Mouse (Mus musculus) cerebellum, adult 2 months (tissue): ENCODE data around the gene Klc1.

Source experiments
- CTCF ChIP-seq: fragments of 200-500 bp; IDR thresholded peaks from 2 replicates; pipeline ENCODE4 v1.5.1; 2011; ENCODE audit warnings: low read depth, mild to moderate bottlenecking, control low read depth, low read length, moderate library complexity, borderline replicate concordance; ENCODE audit not compliant: insufficient read depth
- POLR2A ChIP-seq: fragments of 200-500 bp; IDR thresholded peaks from 2 replicates; pipeline ENCODE4 v1.6.1; 2011; ENCODE audit warnings: low read length, control low read depth, borderline replicate concordance; ENCODE audit not compliant: insufficient read depth

DNA sequence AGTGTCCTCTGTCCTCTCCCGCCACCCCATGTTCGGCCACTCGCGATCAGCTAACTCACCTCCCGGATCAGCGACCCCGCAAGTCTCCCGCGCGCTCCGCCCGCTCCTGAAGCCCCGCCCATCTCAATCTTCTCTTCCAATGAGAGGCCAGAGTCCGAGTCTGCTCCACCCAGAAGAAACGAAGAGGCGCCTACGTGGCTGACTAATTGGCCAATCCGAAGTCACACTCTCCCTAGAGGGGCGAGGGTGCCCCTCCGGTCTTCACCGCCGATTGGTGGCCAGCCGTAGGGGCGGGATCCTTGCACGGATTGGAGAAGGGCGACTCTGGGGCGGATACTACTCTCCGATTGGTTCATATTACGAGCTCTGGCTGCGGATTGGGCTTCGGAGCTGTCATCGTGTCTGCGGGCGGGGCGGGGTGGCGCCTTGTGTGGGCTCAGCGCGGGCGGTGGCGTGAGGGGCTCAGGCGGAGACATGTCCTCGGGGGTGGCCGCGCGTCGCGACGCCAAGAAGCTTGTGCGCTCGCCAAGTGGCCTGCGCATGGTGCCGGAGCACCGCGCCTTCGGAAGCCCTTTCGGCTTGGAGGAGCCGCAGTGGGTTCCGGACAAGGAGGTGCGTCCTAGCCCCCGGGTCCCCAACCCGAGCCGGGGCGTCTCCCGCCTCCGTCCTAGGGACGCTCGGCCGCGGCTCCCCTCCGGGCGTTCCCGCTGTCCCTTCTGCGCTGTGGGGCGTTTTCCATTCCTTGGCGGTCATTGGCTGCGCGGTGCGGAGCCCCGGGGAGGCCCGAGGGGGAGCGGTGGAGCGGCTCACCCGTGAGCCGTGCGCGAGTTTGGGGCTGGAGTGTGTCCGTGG, 55.3 kb downstream of the Klc1 start, which contains the start of the genes Xrcc3 and Zfyve21:
- no peak for TF ChIP-seq CTCF
- TF ChIP-seq POLR2A = peak; percentile 59
